Mouse (Mus musculus): ENCODE results near the gene Ift46. TPM values are rescaled to one million over a fixed set of nuclear protein-coding genes. Genes with fewer than 3 reads are reported as not detected.

Ift46 gene
- polyA plus RNA-seq, 1 experiment, result 74.9 TPM

- Histone ChIP-seq H3K4me2 (ENCODE audit: low read depth) (peak overlapping the region; percentile 85), H3K36me3 (ENCODE audit: control insufficient read depth, insufficient read depth) (peaks cover 5% of the 10 kb centered on the region), H3K79me2 (ENCODE audit: control insufficient read depth, insufficient read depth) (peaks cover 6% of the 10 kb centered on the region), H3K27me3 (ENCODE audit: control insufficient read depth, insufficient read depth, insufficient read length) (no peaks in the 10 kb centered on the region), H3ac (ENCODE audit: control insufficient read depth, insufficient read length) (peak overlapping the region; percentile 9), H3K4me3 (peak overlapping the region; percentile 50)
- TF ChIP-seq MYOD1 (IDR thresholded peaks at IDR 0.05; ENCODE audit: control insufficient read depth in 1 of 3, insufficient read length in 2 of 3, low read depth in 2 of 3) (peak in 1 of 3 experiments; percentile 13), E2F4 (IDR thresholded peaks at IDR 0.05; ENCODE audit: insufficient read depth) (no peak), REST (IDR thresholded peaks at IDR 0.05; ENCODE audit: insufficient read depth, insufficient read length) (no peak), POLR2A (IDR thresholded peaks at IDR 0.05; ENCODE audit: insufficient read length, low read depth) (peak; percentile 60), MYOG (IDR thresholded peaks at IDR 0.05; ENCODE audit: control insufficient read depth in 1 of 3, insufficient read depth in 1 of 3, insufficient read length in 2 of 3, low read depth in 2 of 3) (peak in 1 of 3 experiments; percentile 30), POLR2AphosphoS2 (IDR thresholded peaks at IDR 0.05; ENCODE audit: insufficient read length, low read depth) (peak; percentile 16)
These were observed 46.4 kb upstream of the Ift46 start for GRCm38 (mm10) chr9:44721154-44721876.

- Histone ChIP-seq H3K79me2 (ENCODE audit: control insufficient read depth, insufficient read depth) (peaks cover 6% of the 10 kb centered on the region), H3K4me3 (peak overlapping the region; percentile 50), H3K4me2 (ENCODE audit: low read depth) (peak overlapping the region; percentile 66), H3K36me3 (ENCODE audit: control insufficient read depth, insufficient read depth) (peaks cover 5% of the 10 kb centered on the region), H3ac (ENCODE audit: control insufficient read depth, insufficient read length) (no peak overlapping the region), H3K27me3 (ENCODE audit: control insufficient read depth, insufficient read depth, insufficient read length) (no peaks in the 10 kb centered on the region)
- TF ChIP-seq CEBPB (IDR thresholded peaks at IDR 0.05; ENCODE audit: insufficient read depth, poor library complexity, severe bottlenecking) (no peak), TCF3 (IDR thresholded peaks at IDR 0.05; ENCODE audit: insufficient read length, low read depth) (no peak), REST (IDR thresholded peaks at IDR 0.05; ENCODE audit: insufficient read depth, insufficient read length) (no peak)
These were observed 45.9 kb upstream of the Ift46 start for GRCm38 (mm10) chr9:44721877-44722186.

- Histone ChIP-seq H3K79me2 (ENCODE audit: control insufficient read depth, insufficient read depth) (peaks cover 6% of the 10 kb centered on the region), H3K27me3 (ENCODE audit: control insufficient read depth, insufficient read depth, insufficient read length) (no peaks in the 10 kb centered on the region), H3K4me3 (no peak overlapping the region), H3ac (ENCODE audit: control insufficient read depth, insufficient read length) (no peak overlapping the region), H3K4me2 (ENCODE audit: low read depth) (peak overlapping the region; percentile 64), H3K36me3 (ENCODE audit: control insufficient read depth, insufficient read depth) (peaks cover 5% of the 10 kb centered on the region)
- TF ChIP-seq USF1 (IDR thresholded peaks at IDR 0.05; ENCODE audit: low read depth) (no peak), MYOD1 (IDR thresholded peaks at IDR 0.05; ENCODE audit: control insufficient read depth in 1 of 3, insufficient read length in 2 of 3, low read depth in 2 of 3) (no peak)
These were observed 45.1 kb upstream of the Ift46 start for GRCm38 (mm10) chr9:44722575-44722974.

- peak overlapping the region; percentile 64 for H3K4me2 ChIP-seq (ENCODE audit: low read depth)
- H3ac ChIP-seq (ENCODE audit: control insufficient read depth, insufficient read length), result no peak overlapping the region
- peaks cover 6% of the 10 kb centered on the region for H3K79me2 ChIP-seq (ENCODE audit: control insufficient read depth, insufficient read depth)
- no peak overlapping the region for H3K4me3 ChIP-seq
- no peak for TF ChIP-seq USF1 (IDR thresholded peaks at IDR 0.05; ENCODE audit: low read depth)
- TF ChIP-seq REST (IDR thresholded peaks at IDR 0.05; ENCODE audit: insufficient read depth, insufficient read length), result no peak
- TF ChIP-seq MYOG (IDR thresholded peaks at IDR 0.05; ENCODE audit: control insufficient read depth in 1 of 3, insufficient read depth in 1 of 3, insufficient read length in 2 of 3, low read depth in 2 of 3), result no peak
- no peak for TF ChIP-seq POLR2AphosphoS2 (IDR thresholded peaks at IDR 0.05; ENCODE audit: insufficient read length, low read depth)
- no peak for TF ChIP-seq MAX (IDR thresholded peaks at IDR 0.05; ENCODE audit: low read depth)
- no peak for TF ChIP-seq SRF (IDR thresholded peaks at IDR 0.05; ENCODE audit: control insufficient read depth, insufficient read length, low read depth)
- no peak for TF ChIP-seq MYOD1 (IDR thresholded peaks at IDR 0.05; ENCODE audit: control insufficient read depth in 1 of 3, insufficient read length in 2 of 3, low read depth in 2 of 3)
- TF ChIP-seq TCF3 (IDR thresholded peaks at IDR 0.05; ENCODE audit: insufficient read length, low read depth), result no peak
- TF ChIP-seq POLR2A (IDR thresholded peaks at IDR 0.05; ENCODE audit: insufficient read length, low read depth), result no peak
- no peaks in the 10 kb centered on the region for H3K27me3 ChIP-seq (ENCODE audit: control insufficient read depth, insufficient read depth, insufficient read length)
- peaks cover 6% of the 10 kb centered on the region for H3K36me3 ChIP-seq (ENCODE audit: control insufficient read depth, insufficient read depth)
These were observed 44.7 kb upstream of the Ift46 start for GRCm38 (mm10) chr9:44723008-44723407.

GRCm38 (mm10) chr9:44723521-44724041, 44.1 kb upstream of the Ift46 start:
- Histone ChIP-seq H3K36me3 (ENCODE audit: control insufficient read depth, insufficient read depth) (peaks cover 9% of the 10 kb centered on the region), H3K4me3 (no peak overlapping the region), H3K4me2 (ENCODE audit: low read depth) (peak overlapping the region; percentile 64), H3K79me2 (ENCODE audit: control insufficient read depth, insufficient read depth) (peaks cover 6% of the 10 kb centered on the region), H3ac (ENCODE audit: control insufficient read depth, insufficient read length) (no peak overlapping the region), H3K27me3 (ENCODE audit: control insufficient read depth, insufficient read depth, insufficient read length) (no peaks in the 10 kb centered on the region)
- TF ChIP-seq MYOG (IDR thresholded peaks at IDR 0.05; ENCODE audit: control insufficient read depth in 1 of 3, insufficient read depth in 1 of 3, insufficient read length in 2 of 3, low read depth in 2 of 3), result no peak
- no peak for TF ChIP-seq REST (IDR thresholded peaks at IDR 0.05; ENCODE audit: insufficient read depth, insufficient read length)
- TF ChIP-seq TCF3 (IDR thresholded peaks at IDR 0.05; ENCODE audit: insufficient read length, low read depth), result no peak
- TF ChIP-seq MAX (IDR thresholded peaks at IDR 0.05; ENCODE audit: low read depth), result no peak
- TF ChIP-seq TCF12 (IDR thresholded peaks at IDR 0.05; ENCODE audit: insufficient read depth, poor library complexity, severe bottlenecking), result no peak
- TF ChIP-seq POLR2A (IDR thresholded peaks at IDR 0.05; ENCODE audit: insufficient read length, low read depth), result no peak
- TF ChIP-seq MYOD1 (IDR thresholded peaks at IDR 0.05; ENCODE audit: control insufficient read depth in 1 of 3, insufficient read length in 2 of 3, low read depth in 2 of 3), result no peak
- no peak for TF ChIP-seq E2F4 (IDR thresholded peaks at IDR 0.05; ENCODE audit: insufficient read depth)
- TF ChIP-seq POLR2AphosphoS2 (IDR thresholded peaks at IDR 0.05; ENCODE audit: insufficient read length, low read depth), result no peak
- TF ChIP-seq USF1 (IDR thresholded peaks at IDR 0.05; ENCODE audit: low read depth), result no peak
- TF ChIP-seq SRF (IDR thresholded peaks at IDR 0.05; ENCODE audit: control insufficient read depth, insufficient read length, low read depth), result no peak
- no peak for TF ChIP-seq CEBPB (IDR thresholded peaks at IDR 0.05; ENCODE audit: insufficient read depth, poor library complexity, severe bottlenecking)
